Mouse (Mus musculus) lung, postnatal 10 days (tissue): ENCODE results near the gene Tmem109.

Experiments
- DNase-seq: peaks from one replicate; pipeline ENCODE4 v3.0.0; 2021

Gene Tmem109

GRCm38 (mm10) chr19:10880975-10881425 is 801 bp downstream of the Tmem109 start:
- peak; percentile 47 for DNase-seq

DNA sequence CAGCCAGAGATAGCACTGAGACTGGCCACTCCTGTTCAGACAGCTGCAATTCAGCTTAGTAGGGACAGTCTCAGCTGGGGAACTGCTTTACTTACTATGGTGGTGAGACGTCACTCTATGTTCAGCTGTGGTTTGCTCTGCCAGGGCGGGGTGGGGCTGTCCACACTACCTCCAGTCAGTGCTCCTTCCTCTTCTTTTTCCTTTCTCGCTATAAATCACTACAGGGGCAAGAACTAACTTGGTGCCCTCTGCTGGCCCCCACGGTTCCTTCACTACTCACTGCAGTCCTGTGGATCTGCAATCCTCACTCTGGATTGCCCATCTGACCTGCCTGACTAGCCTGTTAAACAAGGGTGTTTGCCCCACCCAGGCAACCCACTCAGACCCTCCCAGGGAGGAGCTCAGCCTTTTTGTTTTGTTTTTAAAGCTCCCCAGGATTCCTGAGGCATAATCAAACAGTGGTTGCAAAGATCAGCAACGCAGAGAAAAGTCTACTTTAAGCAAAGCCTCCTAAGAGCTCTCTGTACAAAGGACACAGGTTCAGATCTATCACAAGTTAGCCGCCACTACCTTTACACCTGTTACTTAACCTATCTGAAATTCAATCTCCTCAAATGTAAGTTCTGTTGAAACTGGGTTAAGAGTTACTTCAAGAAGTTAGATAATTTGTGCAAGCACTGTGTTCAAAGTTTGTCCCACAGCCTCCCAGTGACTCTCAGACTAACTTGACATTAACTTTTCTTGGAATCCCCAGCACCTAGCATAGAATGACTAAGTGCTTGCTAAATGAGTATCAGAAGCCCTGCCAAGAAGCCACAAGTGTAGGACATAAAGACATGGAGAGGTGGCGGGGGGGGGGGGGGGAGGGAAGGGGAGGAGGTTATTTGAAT is 1.5 kb downstream of the Tmem109 start:
- DNase-seq = peak; percentile 78

- peak; percentile 73 for DNase-seq
These were observed 3.5 kb downstream of the Tmem109 start for GRCm38 (mm10) chr19:10878201-10878837.

DNA sequence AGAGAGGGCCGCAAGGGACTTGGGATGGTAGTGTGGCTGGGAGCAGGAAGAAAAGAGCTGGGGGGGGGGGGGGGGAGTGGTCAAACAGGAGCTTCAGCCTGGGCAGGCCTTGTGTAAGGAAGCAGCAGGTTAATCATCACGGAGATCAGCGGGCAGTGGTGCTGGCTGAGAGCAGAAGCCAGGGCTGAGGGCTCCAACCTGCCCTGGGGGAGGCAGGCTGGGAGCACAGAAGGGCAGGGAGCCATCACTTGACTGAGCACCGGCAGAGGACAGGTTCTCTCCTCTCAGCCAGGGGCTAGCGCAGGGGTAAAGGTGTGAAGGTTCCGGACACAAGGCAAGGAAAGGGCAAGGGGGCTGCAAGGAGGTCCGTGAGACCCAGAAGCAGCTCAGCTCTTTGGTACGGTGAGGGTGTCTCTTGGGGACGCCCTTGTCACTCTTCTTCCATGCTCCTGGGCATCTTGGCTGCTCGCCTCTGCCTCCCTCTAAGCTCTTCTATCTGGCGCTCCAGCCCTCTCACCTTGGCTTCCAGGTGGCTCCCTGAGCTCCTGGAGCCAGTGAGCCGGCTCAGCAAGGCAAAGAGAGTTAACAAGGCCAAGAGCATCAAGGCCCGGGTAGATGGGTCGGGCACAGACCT is 10.4 kb downstream of the Tmem109 start:
- no peak for DNase-seq

DNA sequence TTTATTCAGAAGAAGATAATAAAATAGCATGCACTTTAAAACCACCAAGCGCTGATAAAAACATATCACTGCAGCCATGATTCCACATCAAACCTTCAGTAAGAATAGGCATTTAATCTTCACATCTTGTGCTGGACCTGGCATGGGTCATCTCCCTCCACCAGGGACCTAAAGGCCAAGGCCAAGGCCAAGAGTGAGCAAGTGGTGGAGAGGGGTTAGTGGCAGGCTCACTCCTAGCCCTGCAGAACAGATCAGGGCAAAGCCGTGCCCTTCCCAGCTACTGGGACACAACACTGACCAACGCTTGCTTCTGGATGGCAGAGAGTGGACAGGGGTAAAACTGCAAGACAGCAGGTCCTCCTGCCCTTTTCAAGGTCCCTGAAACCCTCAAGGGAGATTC is 11.1 kb downstream of the Tmem109 start:
- no peak for DNase-seq

DNA sequence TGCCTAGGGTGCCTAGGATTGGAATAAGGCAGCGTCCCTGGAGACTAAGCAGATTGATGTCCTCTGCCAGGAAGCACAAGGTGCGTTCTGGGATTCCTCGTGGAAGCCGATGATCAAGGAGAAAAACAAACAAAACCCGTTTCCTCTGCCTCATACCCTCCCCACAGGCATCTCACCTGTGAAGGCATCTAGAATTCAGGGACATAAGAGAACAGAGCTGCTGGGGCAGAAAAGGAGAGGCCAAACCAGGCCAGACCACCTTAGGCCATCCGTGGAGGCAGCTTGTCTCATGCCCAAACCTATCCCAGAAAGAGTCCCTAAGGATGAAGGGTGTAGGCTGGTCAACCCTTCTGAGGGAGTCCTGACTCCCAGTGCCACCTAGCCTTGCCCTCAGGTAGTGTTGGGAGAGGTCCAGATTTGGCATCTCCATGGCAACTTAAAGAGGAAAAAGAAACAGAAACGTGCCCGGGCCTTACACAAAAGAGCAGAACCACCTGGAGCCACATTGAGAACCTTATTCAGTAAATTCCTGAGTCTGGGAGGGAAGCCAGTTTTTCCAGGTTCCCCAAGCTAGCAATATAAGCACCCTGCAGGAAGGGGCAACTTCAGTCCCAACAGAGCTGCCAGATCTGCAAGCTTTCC is 11.8 kb downstream of the Tmem109 start, which contains the start of gene Tmem132a:
TSS of gene Tmem132a (minus strand) at position 55 of the 642 bp plus-strand sequence.
- peak; percentile 41 for DNase-seq

DNA sequence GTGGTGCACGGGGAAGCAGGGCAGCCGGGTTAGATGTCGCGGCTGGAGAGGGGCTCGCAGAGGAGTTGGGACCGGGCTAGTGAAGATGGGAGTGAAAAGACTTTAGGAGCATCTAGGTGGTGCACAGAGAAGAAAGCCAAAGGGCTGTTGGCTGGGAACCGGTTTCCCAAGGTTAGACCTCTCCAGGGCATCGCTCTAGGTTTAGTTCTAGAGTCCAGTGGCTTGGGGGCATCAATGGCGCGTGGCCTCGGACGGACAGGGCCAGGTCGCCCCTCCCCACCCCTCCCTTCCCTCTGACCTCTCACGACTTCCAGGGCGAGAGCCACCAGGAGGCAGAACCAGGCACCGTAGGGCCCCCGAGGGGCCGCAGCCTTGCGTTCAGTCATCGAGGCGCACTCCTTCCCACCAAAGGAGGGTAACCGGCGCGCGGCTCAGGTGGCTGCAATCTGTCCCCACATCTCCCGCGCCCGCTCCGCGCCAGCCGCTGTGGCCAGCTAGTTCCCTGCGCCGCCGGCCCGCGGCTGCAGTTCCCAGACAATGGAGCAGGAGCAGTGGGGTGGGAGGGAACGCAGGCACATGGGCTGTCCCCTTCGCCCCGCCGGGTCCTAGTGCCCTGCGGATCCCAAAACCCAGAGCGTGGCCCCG is 12.4 kb downstream of the Tmem109 start:
- peak; percentile 83 for DNase-seq

- no peak for DNase-seq
These were observed 13.1 kb downstream of the Tmem109 start for GRCm38 (mm10) chr19:10868623-10869141.

- no peak for DNase-seq
These were observed 13.7 kb downstream of the Tmem109 start for GRCm38 (mm10) chr19:10867946-10868622.

GRCm38 (mm10) chr19:10866351-10866750 is 15.4 kb downstream of the Tmem109 start:
- DNase-seq = no peak

- no peak for DNase-seq
These were observed 21.7 kb downstream of the Tmem109 start for GRCm38 (mm10) chr19:10860072-10860497.

GRCm38 (mm10) chr19:10856520-10856919 is 25.3 kb downstream of the Tmem109 start:
- no peak for DNase-seq

DNA sequence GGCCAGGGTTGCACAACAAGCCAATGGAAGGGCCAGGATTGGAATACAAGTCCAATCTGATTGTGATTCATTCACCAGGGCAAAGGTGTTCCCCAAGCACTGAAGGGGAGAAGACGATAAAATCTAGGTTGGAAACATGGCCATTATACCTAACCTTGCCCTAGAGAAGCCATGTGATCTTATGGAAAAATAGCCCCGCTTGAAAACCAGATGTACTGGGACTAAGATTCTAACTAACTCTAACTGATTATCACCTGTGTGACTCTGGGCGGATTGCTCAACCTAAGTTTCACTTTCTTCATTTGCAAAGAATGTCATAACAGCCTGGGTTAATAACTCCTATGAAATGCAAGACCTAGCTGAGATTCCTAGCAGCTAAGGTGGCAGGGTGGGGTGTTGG is 26.4 kb downstream of the Tmem109 start:
- DNase-seq = no peak

DNA sequence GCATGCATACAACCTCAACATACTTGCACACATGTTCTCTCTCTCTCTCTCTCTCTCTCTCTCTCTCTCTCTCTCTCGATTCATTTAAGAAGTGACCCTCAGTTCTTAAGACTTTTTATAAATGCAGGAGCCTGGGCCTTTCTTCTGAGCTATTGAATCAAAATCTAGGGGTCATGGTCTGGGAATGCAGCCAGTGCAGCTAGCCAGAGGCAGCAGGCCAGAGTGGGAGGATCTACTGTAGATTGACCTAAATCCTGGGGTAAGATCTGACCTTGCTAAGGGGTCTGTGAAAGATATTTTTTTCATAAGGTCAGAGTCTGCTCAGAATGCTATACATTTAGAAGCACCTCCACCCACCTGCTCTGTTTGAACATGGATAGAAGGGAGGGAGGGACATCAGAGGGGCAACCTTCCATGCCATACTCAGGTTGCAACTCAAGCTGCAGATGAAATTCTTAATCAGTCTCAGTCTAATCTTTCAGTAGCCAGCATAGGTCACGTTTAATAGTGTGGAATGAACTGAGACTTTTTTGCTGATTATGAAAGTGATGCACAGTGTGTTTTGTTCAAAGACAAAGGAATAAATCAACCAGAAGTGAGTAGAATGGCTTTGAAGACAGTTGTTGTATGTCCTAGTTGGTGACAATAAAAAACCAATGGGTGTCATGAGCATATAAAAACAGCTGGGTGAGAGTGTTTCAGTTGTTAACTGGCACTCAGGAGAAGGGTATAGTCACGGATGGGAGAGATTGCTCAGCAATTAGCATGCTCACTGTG is 34.3 kb downstream of the Tmem109 start:
- DNase-seq = peak; percentile 67

GRCm38 (mm10) chr19:10846150-10846549 is 35.7 kb downstream of the Tmem109 start:
- DNase-seq = no peak

DNA sequence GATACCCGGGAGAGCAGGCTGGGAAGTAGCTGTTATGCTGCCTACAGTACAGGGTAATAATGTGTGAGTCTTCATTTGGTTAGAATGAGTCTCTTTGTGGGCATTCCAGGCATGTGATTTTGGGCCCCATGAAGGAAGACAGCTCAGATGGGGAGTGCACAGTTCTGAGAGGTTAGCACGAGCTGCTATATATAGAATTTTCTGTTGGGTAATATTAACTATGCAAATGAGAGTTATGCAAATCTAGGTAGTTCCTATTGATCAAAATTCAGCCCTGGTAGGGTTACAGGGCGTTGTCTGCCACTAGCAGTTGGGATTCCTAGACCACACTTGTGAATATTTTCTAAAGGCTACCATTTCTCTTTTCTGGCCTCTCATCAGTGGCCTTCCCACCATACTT is 36.3 kb downstream of the Tmem109 start:
- no peak for DNase-seq

GRCm38 (mm10) chr19:10844206-10844605 is 37.6 kb downstream of the Tmem109 start:
- no peak for DNase-seq

- no peak for DNase-seq
These were observed 38.9 kb downstream of the Tmem109 start for GRCm38 (mm10) chr19:10842914-10843313.

- DNase-seq = peak; percentile 35
These were observed 39.8 kb downstream of the Tmem109 start for GRCm38 (mm10) chr19:10841721-10842626.
